8 mouse cellular contexts compared by ENCODE assay signal in the genomic region with DNA sequence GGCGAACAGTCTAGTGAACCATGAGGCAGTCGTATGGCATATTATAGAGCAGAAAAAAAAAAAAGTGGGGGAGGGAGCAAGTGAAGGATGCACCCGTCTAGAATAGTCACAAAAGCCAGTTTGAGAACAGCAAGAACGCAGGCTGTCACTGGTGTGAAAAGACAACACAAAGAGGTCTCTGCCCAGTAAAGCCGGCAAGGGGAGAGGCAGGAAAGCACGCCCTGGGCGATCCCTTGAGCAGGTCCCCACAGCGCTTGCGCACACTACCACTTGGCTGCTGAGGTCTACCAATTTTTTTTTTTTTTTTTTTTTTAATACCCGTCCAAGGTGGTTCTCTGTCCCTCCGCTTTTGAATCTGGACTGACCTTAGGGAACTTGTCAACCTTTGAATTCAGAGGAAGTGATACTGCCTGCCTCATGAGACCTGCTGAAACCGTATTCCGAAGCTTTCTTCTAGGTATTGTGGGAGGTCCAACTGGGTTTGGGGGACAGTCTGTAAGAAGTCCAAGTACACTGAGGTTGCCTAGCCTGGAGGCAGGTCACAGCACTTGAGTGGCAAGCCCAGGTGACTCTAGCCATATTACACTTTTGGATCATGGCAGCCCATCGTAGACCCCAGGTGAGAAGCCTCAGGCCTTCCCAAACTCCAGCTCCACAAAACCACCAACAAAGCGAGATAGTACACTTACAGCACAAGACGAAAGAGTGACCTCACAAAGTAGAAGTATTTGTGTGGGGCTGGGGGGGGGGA.
DNase-seq lines count a peak whose midpoint lies in the region; ATAC-seq lines count a peak whose summit lies in the region.

No protein-coding gene starts in this region.

- peaks cover 14% of the 10 kb centered on the region for H3K4me1 ChIP-seq in heart, embryonic 12.5 days (replicated peaks)
- H3K4me1 ChIP-seq in midbrain, embryonic 12.5 days: peaks cover 18% of the 10 kb centered on the region

- intact Hi-C loops in left cerebral cortex, postnatal 4 days (cut with DNase I): loop anchor here (5.0 kb wide), 2 partner anchors 63 to 78 kb away; partner anchors contain the start of gene Tob1

- H3K4me3 ChIP-seq in heart, embryonic 12.5 days: peak overlapping the region; percentile 52
- H3K4me3 ChIP-seq in midbrain, embryonic 12.5 days: peak overlapping the region; percentile 45

- 0 out of 2 replicates have a peak, but pooled peaks cover 13% of the 10 kb centered on the region for H3K27me3 ChIP-seq in heart, embryonic 12.5 days (replicated peaks)
- H3K27me3 ChIP-seq in midbrain, embryonic 12.5 days: 0 out of 2 replicates have a peak, but pooled peaks cover 3% of the 10 kb centered on the region

- no peaks in the 10 kb centered on the region for H3K36me3 ChIP-seq in heart, embryonic 12.5 days
- H3K36me3 ChIP-seq in midbrain, embryonic 12.5 days: no peaks in the 10 kb centered on the region

- no peak overlapping the region for H3K27ac ChIP-seq in heart, embryonic 12.5 days (ENCODE audit: poor library complexity, severe bottlenecking)
- peak overlapping the region; percentile 80 for H3K27ac ChIP-seq in midbrain, embryonic 12.5 days (replicated peaks)

- DNase-seq in left cerebral cortex, postnatal 4 days: peak; percentile 67
- no peak for DNase-seq in left cerebral cortex, adult 11 months (ENCODE audit: low spot score)
- DNase-seq in cerebellum, adult 8-10 months: peak; percentile 64
- DNase-seq in kidney, postnatal 36 days: peak; percentile 58 to 75
- DNase-seq in Muller cell, postnatal 12 days (ENCODE audit: inconsistent ontology term): no peak
- DNase-seq in adrenal gland, adult 18-20 months (ENCODE audit: low spot score in 2 of 2): no peak

- ATAC-seq in heart, embryonic 12.5 days (ENCODE audit: insufficient number of reproducible peaks, low FRiP score): peak; percentile 9; the same call in 1 of the 2 replicates
- peak; percentile 55 for ATAC-seq in midbrain, embryonic 12.5 days (ENCODE audit: low FRiP score, low read depth)

- H3K9me3 ChIP-seq in heart, embryonic 12.5 days (replicated peaks): no peaks in the 10 kb centered on the region
- no peaks in the 10 kb centered on the region for H3K9me3 ChIP-seq in midbrain, embryonic 12.5 days

- H3K9ac ChIP-seq in heart, embryonic 12.5 days: peak overlapping the region; percentile 71
- H3K9ac ChIP-seq in midbrain, embryonic 12.5 days (replicated peaks): peak overlapping the region; percentile 79

- H3K4me2 ChIP-seq in heart, embryonic 12.5 days: peak overlapping the region; percentile 91
- H3K4me2 ChIP-seq in midbrain, embryonic 12.5 days (replicated peaks): peak overlapping the region; percentile 85

- WGBS in heart, embryonic 12.5 days: 29% methylated on average over 16 of the region's 16 CpGs
- 24% methylated on average over 16 of the region's 16 CpGs for WGBS in midbrain, embryonic 12.5 days

Comparison
In these comparisons a context has a peak if more than half of its experiments do, and no peak if none do; other contexts are left out.
1. DNase-seq: peak in left cerebral cortex, postnatal 4 days (single experiment), cerebellum, adult 8-10 months (single experiment) and kidney, postnatal 36 days (2 of 2); none in left cerebral cortex, adult 11 months (single experiment), Muller cell, postnatal 12 days (single experiment) and adrenal gland, adult 18-20 months (0 of 2).